Comparison of ENCODE assay signal across 11 mouse cellular contexts in the genomic region with DNA sequence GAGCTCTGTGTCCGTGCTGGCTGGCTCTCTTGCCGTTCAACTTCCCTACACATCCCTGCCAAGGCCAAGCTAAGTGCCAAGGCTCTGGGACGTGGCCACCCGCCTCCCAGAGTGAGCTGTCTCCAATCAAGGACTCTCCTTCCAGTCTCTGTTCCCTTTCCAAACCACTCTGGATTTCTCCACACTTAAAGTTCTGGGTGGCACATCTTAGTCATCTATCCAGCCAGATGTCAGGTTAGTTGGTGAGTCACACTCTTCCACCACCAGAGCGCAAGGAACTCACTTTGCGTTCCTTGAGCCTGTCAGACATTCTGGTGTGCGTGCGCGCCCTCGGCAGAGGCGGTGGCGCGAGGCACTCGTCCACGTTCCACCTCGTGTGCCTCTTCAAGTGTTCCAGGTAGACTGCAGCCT. TPM values are rescaled to one million over a fixed set of nuclear protein-coding genes. Genes with fewer than 3 reads are reported as not detected.
DNase-seq lines count a peak whose midpoint lies in the region; ATAC-seq and TF ChIP-seq lines count a peak whose summit lies in the region.
"Had no signal": no experiment of that assay in that cellular context is flagged by ENCODE, and none has a peak within 500 bp of the region (broad histone marks: within the 10 kb centered on the region; RNA-seq: fewer than 3 reads in every experiment).

No protein-coding gene starts in this region.

- H3K27me3 ChIP-seq in heart, embryonic 10.5 days (ENCODE audit: insufficient read depth, poor library complexity, severe bottlenecking): peaks cover 100% of the 10 kb centered on the region
- peaks cover 80% of the 10 kb centered on the region for H3K27me3 ChIP-seq in midbrain, embryonic 11.5 days (ENCODE audit: control insufficient read depth, insufficient read depth, low read length)
- H3K27me3 ChIP-seq in kidney, adult 2 months (replicated peaks; ENCODE audit: control insufficient read depth, insufficient read depth, low read length): no peaks in the 10 kb centered on the region

- H3K9ac ChIP-seq in midbrain, embryonic 11.5 days (ENCODE audit: low read length): peak overlapping the region; percentile 20; the same call in 1 of the 2 replicates

- TF ChIP-seq POLR2A in kidney, adult 2 months (IDR thresholded peaks at IDR 0.05; ENCODE audit: low read depth, low read length): no peak

- no peak for ATAC-seq in midbrain, embryonic 11.5 days (ENCODE audit: low FRiP score)

- H3K4me3 ChIP-seq in heart, embryonic 10.5 days: peak overlapping the region; percentile 46
- peak overlapping the region; percentile 28 for H3K4me3 ChIP-seq in midbrain, embryonic 11.5 days (ENCODE audit: low read depth, low read length)
- no peak overlapping the region for H3K4me3 ChIP-seq in kidney, adult 2 months (ENCODE audit: insufficient read depth, low read depth, low read length)

- H3K4me2 ChIP-seq in midbrain, embryonic 11.5 days: peak overlapping the region; percentile 41

- H3K9me3 ChIP-seq in heart, embryonic 10.5 days: no peaks in the 10 kb centered on the region
- no peaks in the 10 kb centered on the region for H3K9me3 ChIP-seq in midbrain, embryonic 11.5 days (ENCODE audit: control insufficient read depth, low read length)

- peaks cover 26% of the 10 kb centered on the region for H3K4me1 ChIP-seq in heart, embryonic 10.5 days
- peaks cover 15% of the 10 kb centered on the region for H3K4me1 ChIP-seq in midbrain, embryonic 11.5 days (ENCODE audit: control insufficient read depth, insufficient read depth, low read length)
- H3K4me1 ChIP-seq in kidney, adult 2 months (ENCODE audit: control insufficient read depth, insufficient read depth, low read length): no peaks in the 10 kb centered on the region

- H3K27ac ChIP-seq in heart, embryonic 10.5 days: no peak overlapping the region
- H3K27ac ChIP-seq in midbrain, embryonic 11.5 days (ENCODE audit: low read depth, low read length): no peak overlapping the region
- no peak overlapping the region for H3K27ac ChIP-seq in kidney, adult 2 months (ENCODE audit: insufficient read depth, low read depth, low read length)

- WGBS in heart, embryonic 10.5 days: under 1% methylated on average over 16 of the region's 16 CpGs
- WGBS in midbrain, embryonic 11.5 days: under 1% methylated on average over 16 of the region's 16 CpGs
- WGBS in kidney, adult 2 months: under 1% methylated on average over 16 of the region's 16 CpGs

- DNase-seq in embryo, embryonic 10 days (ENCODE audit: low spot score): peak; percentile 23
- no peak for DNase-seq in embryo, embryonic 11 days
- peak; percentile 69 for DNase-seq in adrenal gland, postnatal 14 days
- no peak for DNase-seq in heart, embryonic 10.5 days (ENCODE audit: low spot score)
- DNase-seq in midbrain, embryonic 11.5 days (ENCODE audit: low spot score, missing footprints): peak; percentile 92
- DNase-seq in yolk sac, embryonic 10.5 days (ENCODE audit: low spot score): no peak
- DNase-seq in kidney, adult 2 months: no peak
- DNase-seq in lung, postnatal 14 days: no peak
- DNase-seq: kidney, adult 8-10 months had no signal

- no peak for TF ChIP-seq CTCF in kidney, adult 2 months (conservative IDR thresholded peaks at IDR 0.05; ENCODE audit: insufficient read depth, insufficient read length, low read depth, low read length)

- no peaks in the 10 kb centered on the region for H3K36me3 ChIP-seq in heart, embryonic 10.5 days
- no peaks in the 10 kb centered on the region for H3K36me3 ChIP-seq in midbrain, embryonic 11.5 days (ENCODE audit: control insufficient read depth, insufficient read depth, low read length)
- no peaks in the 10 kb centered on the region for H3K36me3 ChIP-seq in kidney, adult 2 months (ENCODE audit: control insufficient read depth, insufficient read depth, low read length)

RNA-seq across cellular contexts. Expression of gene Helt, which starts 0.7 kb away (rescaled TPM):
- not detected in 2 replicates for total RNA-seq in adrenal gland, postnatal 14 days (2021)
- polyA plus RNA-seq in heart, embryonic 10.5 days (2016; fragmentation: Nextera tagmentation; extraction: Ambion mirVana): not detected in 2 replicates
- 48.9 and 49.0 TPM in 2 replicates for polyA plus RNA-seq in midbrain, embryonic 11.5 days (2014; fragmentation: Nextera tagmentation; extraction: Ambion mirVana)
- polyA plus RNA-seq in kidney, adult 2 months (2012; rRNA removed): not detected in 2 replicates
- total RNA-seq: megakaryocyte progenitor cell, adult 5-6 weeks had no signal
- polyA plus RNA-seq: C2C12 had no signal

Comparison
In these comparisons a context has a peak if more than half of its experiments do, and no peak if none do; other contexts are left out.
1. DNase-seq: peak in embryo, embryonic 10 days (single experiment), adrenal gland, postnatal 14 days (single experiment) and midbrain, embryonic 11.5 days (single experiment); none in embryo, embryonic 11 days (single experiment), heart, embryonic 10.5 days (single experiment), yolk sac, embryonic 10.5 days (single experiment), kidney, adult 2 months (single experiment) and lung, postnatal 14 days (single experiment).
2. RNA of gene Helt, which starts 0.7 kb away (polyA plus RNA-seq): 48.9 to 49.0 TPM in midbrain, embryonic 11.5 days; not detected in kidney, adult 2 months and not detected in heart, embryonic 10.5 days; every median in the first group is over 10 times any median in the second.